Mouse (Mus musculus) olfactory bulb, adult 2 months (tissue): Measurements from ENCODE around the gene Tmem117. TPM values are rescaled to one million over a fixed set of nuclear protein-coding genes. Genes with fewer than 3 reads are reported as not detected.

Experiments
- H3K27ac ChIP-seq: fragments of 200-500 bp; 2 replicates; pipeline ENCODE4 v1.5.1; 2012; ENCODE audit warnings: low read depth, low read length; ENCODE audit not compliant: insufficient read depth
- H3K4me1 ChIP-seq: fragments of 200-500 bp; 2 replicates; pipeline ENCODE4 v1.6.1; 2012; ENCODE audit warnings: low read length; ENCODE audit not compliant: control insufficient read depth, insufficient read depth
- H3K4me3 ChIP-seq: fragments of 200-500 bp; 2 replicates; pipeline ENCODE4 v1.5.1; 2012; ENCODE audit warnings: mild to moderate bottlenecking, low read depth, low read length, moderate library complexity; ENCODE audit not compliant: insufficient read depth
- CTCF ChIP-seq: fragments of 200-500 bp; IDR thresholded peaks from 2 replicates; pipeline ENCODE4 v1.5.1; 2012; ENCODE audit warnings: low read depth, mild to moderate bottlenecking, low read length, moderate library complexity; ENCODE audit not compliant: insufficient read depth
- POLR2A ChIP-seq: fragments of 200-500 bp; IDR thresholded peaks from 2 replicates; pipeline ENCODE4 v1.6.1; 2012; ENCODE audit warnings: mild to moderate bottlenecking, low read depth, low read length, moderate library complexity; ENCODE audit not compliant: insufficient read depth
- WGBS: fragments of 180-500 bp; shearing (Covaris S2); methylation state at CpG from one replicate; pipeline ENCODE4 v1.1.7; 2018; 5-methylcytosine and 5-hydroxymethylcytosine counted together
- polyA plus RNA-seq: library from polyadenylated mRNA; stranded (reverse); fragments of >200 nt; gene quantifications from 2 replicates; pipeline ENCODE4 v1.2.4, GENCODE M21; 2012; ENCODE audit warnings: low replicate concordance; ENCODE audit not compliant: missing spikeins, insufficient read depth, insufficient read length

The Tmem117 gene
- polyA plus RNA-seq, 1 experiment, result not detected

DNA sequence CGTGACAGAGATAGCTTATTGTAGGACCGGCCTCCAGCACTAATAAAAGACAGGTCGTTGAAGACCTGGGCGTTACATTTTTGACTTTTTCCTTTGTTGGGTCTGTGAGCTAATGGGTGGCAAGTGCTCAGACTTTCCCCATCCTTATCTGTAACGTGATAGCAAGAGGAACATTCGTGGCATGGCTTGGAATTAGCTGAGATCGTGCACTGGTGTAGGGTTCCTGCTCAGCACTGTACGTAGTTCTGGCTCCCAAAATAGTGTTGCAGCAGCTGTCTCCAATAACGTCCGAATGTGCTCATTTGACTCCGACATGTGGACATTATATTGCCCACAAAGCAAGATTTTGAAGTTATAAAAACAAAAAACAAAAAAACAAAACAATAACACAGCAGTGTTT lies 5.5 kb downstream of the Tmem117 start:
- no peak overlapping the region for H3K4me3 ChIP-seq
- 76% methylated on average over 11 of the region's 11 CpGs for WGBS
- no peak overlapping the region for H3K27ac ChIP-seq
- TF ChIP-seq CTCF (no peak), POLR2A (no peak)
- peaks cover 9% of the 10 kb centered on the region for H3K4me1 ChIP-seq

DNA sequence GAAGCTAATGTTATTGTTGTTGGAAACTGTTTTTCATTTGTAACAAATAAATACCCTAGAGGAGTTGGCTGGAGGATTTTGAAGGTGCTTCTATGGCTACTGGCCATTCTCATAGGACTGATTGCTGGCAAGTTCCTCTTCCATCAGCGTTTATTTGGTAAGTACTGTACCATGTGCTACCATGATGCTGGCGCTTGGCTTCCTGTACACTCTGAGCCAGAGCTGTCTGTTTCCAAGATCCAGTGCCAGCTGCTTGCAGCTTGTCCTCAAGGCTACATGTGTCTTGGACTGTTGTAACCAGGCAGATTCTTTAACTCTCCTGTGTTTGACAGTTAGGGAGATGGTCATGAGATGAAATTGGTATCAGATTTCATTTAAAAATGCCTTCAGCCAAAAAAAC lies 9.2 kb downstream of the Tmem117 start:
- 86% methylated on average over 2 of the region's 2 CpGs for WGBS
- Histone ChIP-seq H3K4me3 (no peak overlapping the region), H3K27ac (no peak overlapping the region), H3K4me1 (peaks cover 7% of the 10 kb centered on the region)
- TF ChIP-seq CTCF, result no peak
- no peak for TF ChIP-seq POLR2A

DNA sequence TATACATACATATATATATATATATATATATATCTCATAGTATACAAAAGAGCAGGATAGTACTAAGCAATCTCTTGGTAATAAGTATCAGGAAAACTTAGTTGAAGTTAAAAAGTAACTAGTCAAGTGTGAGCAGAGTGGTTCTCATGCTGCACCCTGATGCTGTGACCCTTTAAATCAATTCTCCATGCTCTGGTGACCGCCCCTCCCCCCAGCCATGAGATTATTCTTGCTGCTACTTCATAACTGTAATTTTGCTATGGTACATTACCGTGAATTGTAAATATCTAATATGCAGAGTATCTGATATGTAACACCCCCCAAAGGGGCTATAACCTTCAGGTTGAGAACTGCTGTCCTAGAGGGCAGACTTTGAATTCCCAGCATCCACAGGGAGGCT lies 10.1 kb downstream of the Tmem117 start:
- Histone ChIP-seq H3K4me1 (peaks cover 7% of the 10 kb centered on the region), H3K4me3 (no peak overlapping the region), H3K27ac (no peak overlapping the region)
- WGBS, result 91% methylated on average over 2 of the region's 2 CpGs
- TF ChIP-seq CTCF (no peak), POLR2A (no peak)

DNA sequence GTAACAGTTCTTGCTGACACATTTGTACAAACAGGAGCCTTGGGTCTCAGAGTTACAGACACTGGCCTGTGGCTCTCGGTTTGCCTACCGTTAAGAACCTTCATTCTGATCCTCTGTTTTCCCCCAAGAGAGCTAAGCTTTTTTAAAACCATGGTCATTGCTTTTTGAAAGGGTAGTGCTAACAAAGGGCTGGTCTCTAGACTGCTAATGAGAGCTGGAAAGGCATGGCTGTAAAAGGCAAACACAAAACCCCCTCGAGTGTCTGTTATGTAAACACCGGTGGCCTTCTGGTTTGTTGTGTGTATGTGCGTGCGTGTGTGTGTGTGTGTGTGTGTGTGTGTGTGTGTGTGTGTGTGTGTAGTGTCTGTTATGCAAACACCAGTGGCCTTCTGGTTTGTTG lies 17.0 kb downstream of the Tmem117 start:
- Histone ChIP-seq H3K4me3 (no peak overlapping the region), H3K27ac (no peak overlapping the region), H3K4me1 (peaks cover 24% of the 10 kb centered on the region)
- TF ChIP-seq POLR2A (no peak), CTCF (no peak)
- 57% methylated on average over 6 of the region's 6 CpGs for WGBS

DNA sequence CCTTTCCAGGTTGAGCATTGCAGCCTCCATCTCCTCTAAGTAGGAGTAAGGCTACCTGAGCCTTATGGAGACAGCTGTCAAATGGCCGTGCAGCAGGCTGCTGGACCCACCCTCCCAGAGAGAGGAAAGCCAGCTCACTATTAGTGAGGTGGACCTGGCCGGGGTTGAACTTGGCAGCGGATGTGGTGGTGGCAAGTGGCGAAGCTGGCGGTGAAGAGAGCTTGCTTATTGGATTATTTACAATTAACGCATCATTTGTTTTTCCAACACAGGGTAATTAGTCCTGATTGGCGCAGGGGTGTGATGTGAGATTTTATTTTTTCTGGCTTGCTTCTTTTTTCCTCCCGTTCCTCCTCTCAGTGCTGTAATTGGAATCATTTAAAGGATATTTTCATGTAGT lies 19.4 kb downstream of the Tmem117 start:
- no peak overlapping the region for H3K4me3 ChIP-seq
- no peak overlapping the region for H3K27ac ChIP-seq
- TF ChIP-seq POLR2A (no peak), CTCF (no peak)
- 29% methylated on average over 8 of the region's 8 CpGs for WGBS
- peaks cover 32% of the 10 kb centered on the region for H3K4me1 ChIP-seq

DNA sequence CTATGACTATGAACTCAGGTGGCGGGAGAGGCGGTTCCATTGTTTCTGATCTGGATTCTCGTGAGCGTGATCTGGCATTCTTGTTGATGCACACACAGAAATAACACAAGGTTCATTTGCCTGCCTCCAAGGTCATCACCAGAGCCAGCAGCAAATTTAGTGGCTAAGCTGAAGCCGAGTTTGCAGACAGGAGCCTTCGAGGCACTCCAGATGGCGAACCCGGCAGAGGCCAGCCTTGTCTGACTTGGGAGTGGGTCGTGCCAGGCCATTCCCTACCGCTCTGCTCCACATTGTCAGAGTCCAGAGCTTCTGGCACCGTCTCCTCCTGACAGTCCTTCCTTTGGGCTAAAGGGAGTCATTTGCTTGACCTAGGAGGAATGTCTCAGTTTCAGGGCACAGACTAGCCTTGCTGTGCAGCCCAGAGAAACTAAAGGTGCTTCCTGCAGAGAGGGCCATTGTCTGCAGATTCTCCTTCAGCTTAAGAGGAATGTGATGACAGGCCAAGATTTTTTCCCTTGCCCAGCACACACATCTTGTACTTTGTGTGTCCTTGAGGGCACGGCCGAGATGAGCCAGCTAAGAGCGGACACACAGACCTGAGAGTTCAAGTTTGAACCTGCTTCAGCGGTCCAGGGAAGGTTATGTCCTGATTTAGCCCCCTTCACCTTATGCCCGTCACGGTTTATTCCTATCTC lies 20.2 kb downstream of the Tmem117 start:
- TF ChIP-seq POLR2A (no peak), CTCF (no peak)
- Histone ChIP-seq H3K27ac (no peak overlapping the region), H3K4me1 (peaks cover 34% of the 10 kb centered on the region), H3K4me3 (no peak overlapping the region)
- WGBS, result 68% methylated on average over 17 of the region's 17 CpGs

DNA sequence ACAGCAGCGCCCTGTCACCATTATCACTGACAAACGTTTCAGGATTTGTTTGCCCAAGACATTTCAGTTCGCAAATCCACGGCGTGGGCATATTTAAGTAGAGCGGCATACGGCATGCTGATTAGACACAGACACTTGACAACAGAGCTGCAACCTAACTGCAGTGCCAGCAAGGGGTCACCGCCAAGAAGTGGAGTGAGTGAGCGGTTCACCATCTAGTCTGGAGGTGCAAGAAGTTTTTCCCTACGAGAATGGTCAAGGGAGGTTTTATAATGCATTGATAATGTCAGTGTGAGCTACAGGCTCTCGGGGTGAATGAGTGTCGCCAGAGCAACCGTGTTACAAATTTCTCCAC lies 20.7 kb downstream of the Tmem117 start:
- Histone ChIP-seq H3K27ac (no peak overlapping the region), H3K4me3 (no peak overlapping the region), H3K4me1 (peaks cover 34% of the 10 kb centered on the region)
- WGBS, result 83% methylated on average over 13 of the region's 13 CpGs
- TF ChIP-seq CTCF, result no peak
- no peak for TF ChIP-seq POLR2A

DNA sequence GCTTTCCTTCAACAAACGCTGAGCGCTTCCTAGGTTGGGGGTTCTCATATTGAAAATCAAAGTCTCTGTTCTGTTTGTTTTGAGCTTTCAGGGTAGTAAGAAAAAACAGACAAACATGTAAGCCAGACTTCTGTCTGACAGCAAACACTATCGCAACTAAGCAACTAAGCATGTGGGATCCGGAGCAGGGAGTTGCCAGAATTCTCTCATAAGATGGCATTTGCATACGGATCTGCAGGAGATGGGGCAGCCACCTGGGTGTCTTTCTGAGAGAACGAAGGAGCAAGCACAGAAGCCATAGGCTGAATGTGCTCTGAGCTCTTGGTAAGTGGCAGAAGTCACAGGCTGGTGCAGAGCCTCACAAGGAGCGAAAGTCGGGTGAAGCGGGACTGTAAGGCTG lies 22.3 kb downstream of the Tmem117 start:
- 83% methylated on average over 9 of the region's 9 CpGs for WGBS
- TF ChIP-seq POLR2A, result no peak
- TF ChIP-seq CTCF, result no peak
- Histone ChIP-seq H3K27ac (no peak overlapping the region), H3K4me3 (no peak overlapping the region), H3K4me1 (peaks cover 34% of the 10 kb centered on the region)

DNA sequence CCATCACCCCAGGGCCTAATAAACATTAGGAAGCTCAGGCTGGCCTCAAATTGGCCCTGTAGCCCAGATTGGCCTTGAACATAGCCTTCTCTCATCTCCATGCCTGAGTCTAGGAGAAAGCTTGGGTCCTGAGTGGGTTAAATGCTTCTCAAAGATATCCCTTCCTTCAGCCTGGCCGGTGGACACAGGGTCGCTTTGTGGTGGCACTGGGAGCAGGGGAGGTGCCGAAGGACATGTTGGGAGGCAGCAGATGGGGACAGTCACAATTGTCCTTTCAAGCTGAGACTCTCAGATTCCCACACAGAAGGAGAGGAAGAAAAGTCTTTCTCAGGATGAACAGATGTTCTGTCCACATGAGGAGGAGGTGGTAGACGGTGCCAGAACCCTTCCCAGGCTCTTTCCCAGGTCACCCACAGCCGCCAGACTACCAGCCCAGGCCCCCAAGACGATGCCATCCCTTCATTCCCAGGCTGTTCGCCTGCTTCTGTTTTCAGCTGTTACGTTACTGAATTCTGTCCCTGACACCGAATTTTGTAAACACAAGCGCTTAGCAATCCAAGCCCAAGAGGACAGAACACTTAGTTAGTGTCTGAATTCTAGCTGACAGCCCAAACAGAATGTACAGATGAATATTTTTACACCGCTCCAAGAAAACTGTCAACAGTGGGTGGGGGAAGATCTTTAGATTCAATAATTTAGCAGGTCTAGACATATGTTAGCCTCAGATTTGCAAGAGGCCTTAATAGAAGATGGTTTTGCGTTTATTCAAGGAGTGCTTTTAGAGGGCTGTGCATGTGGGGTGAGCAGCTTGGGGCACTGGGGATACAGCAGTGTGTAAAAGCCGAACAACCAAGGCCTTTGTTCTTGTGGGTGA lies 23.2 kb downstream of the Tmem117 start:
- Histone ChIP-seq H3K27ac (peak overlapping the region; percentile 43; the same call in 1 of the 2 replicates), H3K4me1 (peaks cover 34% of the 10 kb centered on the region), H3K4me3 (no peak overlapping the region)
- 70% methylated on average over 13 of the region's 13 CpGs for WGBS
- TF ChIP-seq CTCF, result no peak
- TF ChIP-seq POLR2A, result no peak
